Mouse (Mus musculus) brown adipose tissue, adult 24 weeks (tissue): Measurements from ENCODE around the gene Rnf38. TPM values are rescaled to one million over a fixed set of nuclear protein-coding genes. Genes with fewer than 3 reads are reported as not detected.

Source experiments
- H3K27ac ChIP-seq: fragments of 200-500 bp; replicated peaks from 2 replicates; pipeline ENCODE4 v1.5.1; 2012; ENCODE audit warnings: low read depth, mild to moderate bottlenecking, low read length
- H3K4me1 ChIP-seq: fragments of 200-500 bp; 2 replicates; pipeline ENCODE4 v1.6.1; 2012; ENCODE audit warnings: low read length, mixed read lengths; ENCODE audit not compliant: control insufficient read depth, insufficient read depth, insufficient read length
- H3K4me3 ChIP-seq: fragments of 200-500 bp; 2 replicates; pipeline ENCODE4 v1.5.1; 2012; ENCODE audit warnings: low read depth, mild to moderate bottlenecking, low read length, moderate library complexity; ENCODE audit not compliant: insufficient read depth
- polyA plus RNA-seq: library from polyadenylated mRNA; stranded (reverse); fragments of >200 nt; gene quantifications from 2 replicates; pipeline ENCODE4 v1.2.4, GENCODE M21; 2012; ENCODE audit not compliant: missing spikeins, insufficient read depth, insufficient read length

The Rnf38 gene
- polyA plus RNA-seq, 1 experiment = 26.0 TPM

- H3K4me1 ChIP-seq = peaks cover 4% of the 10 kb centered on the region; the same call in 1 of the 2 replicates
- no peak overlapping the region for H3K4me3 ChIP-seq
- H3K27ac ChIP-seq = no peak overlapping the region
These were observed 155.1 kb downstream of the Rnf38 start for GRCm38 (mm10) chr4:44078358-44078933.

Other genes with a start within 250 kb of the Rnf38 start
- gene Clta, start 229.3 kb downstream of the Rnf38 start, polyA plus RNA-seq = 97.5 and 140 TPM in 2 replicates
- 17.4 and 17.8 TPM in 2 replicates for gene Gne, start 149.6 kb downstream of the Rnf38 start, polyA plus RNA-seq
- gene Melk, start 67.1 kb upstream of the Rnf38 start, polyA plus RNA-seq = not detected in 2 replicates